Mouse (Mus musculus) cerebellum, adult 2 months (tissue): ENCODE measurements at regions not wholly inside any gene's neighbourhood (a gene's known extent, or its start where the extent isn't known, plus 50 kb on each side); places are given as distances from the start of the nearest gene placed in this dataset.

Experiments used
- DNase-seq, 2 experiments: peaks; one replicate each; pipeline ENCODE4 v3.0.0; 2021
- H3K27ac ChIP-seq: fragments of 200-500 bp; 2 replicates; pipeline ENCODE4 v1.5.1; 2012; ENCODE audit warnings: low read length, control low read depth, inconsistent platforms; ENCODE audit not compliant: insufficient read depth
- H3K27me3 ChIP-seq: fragments of 200-500 bp; 2 replicates; pipeline ENCODE4 v1.6.1; 2012; ENCODE audit warnings: inconsistent platforms, mild to moderate bottlenecking, low read length, moderate library complexity; ENCODE audit not compliant: control insufficient read depth, insufficient read depth
- H3K4me1 ChIP-seq: fragments of 200-500 bp; 2 replicates; pipeline ENCODE4 v1.6.1; 2011; ENCODE audit warnings: low read length; ENCODE audit not compliant: control insufficient read depth, insufficient read depth
- H3K4me3 ChIP-seq: fragments of 200-500 bp; replicated peaks from 2 replicates; pipeline ENCODE3; 2011; ENCODE audit warnings: mild to moderate bottlenecking, low read depth, low read length, control low read depth; ENCODE audit not compliant: insufficient read depth
- CTCF ChIP-seq: fragments of 200-500 bp; IDR thresholded peaks from 2 replicates; pipeline ENCODE4 v1.5.1; 2011; ENCODE audit warnings: low read depth, mild to moderate bottlenecking, control low read depth, low read length, moderate library complexity, borderline replicate concordance; ENCODE audit not compliant: insufficient read depth
- POLR2A ChIP-seq: fragments of 200-500 bp; IDR thresholded peaks from 2 replicates; pipeline ENCODE4 v1.6.1; 2011; ENCODE audit warnings: low read length, control low read depth, borderline replicate concordance; ENCODE audit not compliant: insufficient read depth
- WGBS: fragments of 180-500 bp; shearing (Covaris S2); methylation state at CpG from one replicate; pipeline ENCODE4 v1.1.7; 2018; 5-methylcytosine and 5-hydroxymethylcytosine counted together

GRCm38 (mm10) chr10:21446641-21447040 is 69.5 kb downstream of the Aldh8a1 start:
- WGBS = 76% methylated on average over 12 of the region's 12 CpGs
- no peak for DNase-seq
- Histone ChIP-seq H3K4me3 (no peak overlapping the region), H3K4me1 (no peaks in the 10 kb centered on the region), H3K27me3 (no peaks in the 10 kb centered on the region), H3K27ac (no peak overlapping the region)
- no peak for TF ChIP-seq POLR2A
- no peak for TF ChIP-seq CTCF

- no peak overlapping the region for H3K4me3 ChIP-seq
- DNase-seq = no peak
- TF ChIP-seq CTCF (no peak), POLR2A (no peak)
- 89% methylated on average over 3 of the region's 3 CpGs for WGBS
- no peaks in the 10 kb centered on the region for H3K27me3 ChIP-seq
- no peak overlapping the region for H3K27ac ChIP-seq
- no peaks in the 10 kb centered on the region for H3K4me1 ChIP-seq
Measured at GRCm38 (mm10) chr10:21448132-21448531, 71.0 kb downstream of the Aldh8a1 start.

- Histone ChIP-seq H3K27ac (no peak overlapping the region), H3K4me1 (no peaks in the 10 kb centered on the region), H3K4me3 (no peak overlapping the region), H3K27me3 (no peaks in the 10 kb centered on the region)
- WGBS = 90% methylated on average over 5 of the region's 5 CpGs
- no peak for DNase-seq
- TF ChIP-seq POLR2A (no peak), CTCF (no peak)
Measured at GRCm38 (mm10) chr10:21448942-21449341, 71.9 kb downstream of the Aldh8a1 start.

GRCm38 (mm10) chr10:21452611-21453010 is 75.5 kb downstream of the Aldh8a1 start:
- no peaks in the 10 kb centered on the region for H3K27me3 ChIP-seq
- H3K4me3 ChIP-seq = no peak overlapping the region
- TF ChIP-seq CTCF = no peak
- TF ChIP-seq POLR2A = no peak
- no peak overlapping the region for H3K27ac ChIP-seq
- no peak for DNase-seq
- 98% methylated on average over 2 of the region's 2 CpGs for WGBS
- H3K4me1 ChIP-seq = no peaks in the 10 kb centered on the region

- Histone ChIP-seq H3K4me1 (no peaks in the 10 kb centered on the region), H3K4me3 (no peak overlapping the region), H3K27ac (no peak overlapping the region), H3K27me3 (no peaks in the 10 kb centered on the region)
- WGBS = 86% methylated on average over 3 of the region's 3 CpGs
- DNase-seq = no peak
- TF ChIP-seq CTCF (no peak), POLR2A (no peak)
Measured at GRCm38 (mm10) chr10:21453527-21453926, 76.4 kb downstream of the Aldh8a1 start.

DNA sequence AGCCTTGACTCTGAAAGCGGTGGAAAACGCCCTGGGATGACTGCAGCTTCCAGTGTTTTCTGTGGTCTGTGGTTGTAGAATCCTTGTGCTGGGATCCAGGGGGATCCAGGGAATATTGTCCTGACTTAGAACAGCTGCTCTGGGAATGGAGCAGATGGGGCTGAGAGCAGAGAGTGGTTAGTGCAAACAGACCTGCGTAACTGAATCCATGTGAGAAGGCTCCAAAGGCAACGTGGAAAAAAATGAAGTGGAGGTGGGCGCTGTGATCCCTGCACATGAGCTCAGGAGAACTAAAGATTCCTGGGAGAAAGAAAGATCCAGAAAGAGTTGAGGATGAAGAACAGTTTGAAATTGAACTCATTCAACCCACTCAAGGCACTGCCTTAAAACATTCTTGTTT is 77.1 kb downstream of the Aldh8a1 start:
- no peak for DNase-seq
- no peaks in the 10 kb centered on the region for H3K4me1 ChIP-seq
- H3K27ac ChIP-seq = no peak overlapping the region

DNA sequence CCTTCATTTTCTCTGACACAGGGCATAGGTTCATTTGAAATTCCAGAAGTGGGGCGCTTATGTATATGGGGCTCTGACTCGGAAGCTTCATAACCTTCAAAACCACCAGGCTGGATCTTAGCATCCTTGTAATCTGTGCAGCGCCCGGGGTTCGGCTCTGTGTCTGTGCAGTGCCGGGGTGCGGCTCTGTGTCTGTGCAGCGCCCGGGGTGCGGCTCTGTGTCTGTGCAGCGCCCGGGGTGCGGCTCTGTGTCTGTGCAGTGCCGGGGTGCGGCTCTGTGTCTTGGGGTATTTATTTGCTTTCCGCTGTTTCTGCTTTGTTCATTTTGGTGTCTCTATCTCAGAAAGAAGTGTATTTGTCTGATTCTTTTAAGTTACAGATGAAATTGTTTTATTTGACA is 77.7 kb downstream of the Aldh8a1 start:
- H3K4me3 ChIP-seq = no peak overlapping the region
- H3K27ac ChIP-seq = no peak overlapping the region
- H3K4me1 ChIP-seq = no peaks in the 10 kb centered on the region
- H3K27me3 ChIP-seq = no peaks in the 10 kb centered on the region
- WGBS = 89% methylated on average over 16 of the region's 16 CpGs
- no peak for DNase-seq
- TF ChIP-seq CTCF (no peak), POLR2A (no peak)

More for the DNA sequence above, 77.1 kb downstream of the Aldh8a1 start:
- H3K4me3 ChIP-seq = no peak overlapping the region
- WGBS = 84% methylated on average over 5 of the region's 5 CpGs
- TF ChIP-seq CTCF (no peak), POLR2A (no peak)
- no peaks in the 10 kb centered on the region for H3K27me3 ChIP-seq

DNA sequence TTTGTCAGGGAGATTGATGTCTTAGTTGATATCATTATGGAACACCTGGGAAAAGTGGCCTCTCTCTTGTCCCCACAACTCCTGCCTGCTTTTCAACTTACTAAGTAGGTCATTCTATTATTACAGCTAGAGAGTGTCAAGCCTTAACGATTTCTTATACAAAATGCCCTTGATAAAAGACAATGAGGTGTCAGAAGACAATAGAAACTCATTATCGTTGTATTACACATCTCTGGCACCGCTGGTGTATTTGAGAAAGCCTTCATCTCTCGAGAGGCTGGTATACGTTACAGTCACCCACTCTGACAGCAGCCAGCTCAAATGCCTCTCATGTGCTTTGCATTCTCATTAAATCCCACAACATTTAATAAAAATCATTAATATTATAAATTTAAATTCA is 78.8 kb downstream of the Aldh8a1 start:
- H3K27ac ChIP-seq = no peak overlapping the region

More for the DNA sequence above, 78.8 kb downstream of the Aldh8a1 start:
- no peaks in the 10 kb centered on the region for H3K27me3 ChIP-seq
- no peak for DNase-seq
- H3K4me1 ChIP-seq = no peaks in the 10 kb centered on the region
- WGBS = 67% methylated on average over 5 of the region's 5 CpGs
- H3K4me3 ChIP-seq = no peak overlapping the region
- TF ChIP-seq CTCF (no peak), POLR2A (no peak)
